Mouse (Mus musculus) naive thymus-derived CD4-positive, alpha-beta T cell, adult 2 months (primary cell): Measurements from ENCODE around the gene Tph2.

ENCODE experiments used
- DNase-seq: peaks from one replicate; pipeline ENCODE4 v3.0.0-alpha.2; 2011; ENCODE audit warnings: low read depth

The Tph2 gene

GRCm38 (mm10) chr10:115137016-115137415 lies 47.8 kb downstream of the Tph2 start:
- no peak for DNase-seq

GRCm38 (mm10) chr10:115127907-115128306 lies 56.9 kb downstream of the Tph2 start:
- no peak for DNase-seq

- no peak for DNase-seq
These were observed 59.3 kb downstream of the Tph2 start for GRCm38 (mm10) chr10:115125550-115125949.

- no peak for DNase-seq
These were observed 59.8 kb downstream of the Tph2 start for GRCm38 (mm10) chr10:115125027-115125426.

GRCm38 (mm10) chr10:115107666-115108540 lies 76.9 kb downstream of the Tph2 start:
- DNase-seq: no peak

GRCm38 (mm10) chr10:115104175-115104574 lies 80.6 kb downstream of the Tph2 start:
- DNase-seq: no peak

GRCm38 (mm10) chr10:115099890-115100580 lies 84.8 kb downstream of the Tph2 start:
- no peak for DNase-seq

- no peak for DNase-seq
These were observed 87.7 kb downstream of the Tph2 start for GRCm38 (mm10) chr10:115097163-115097562.

- no peak for DNase-seq
These were observed 88.6 kb downstream of the Tph2 start for GRCm38 (mm10) chr10:115096191-115096590.

- DNase-seq: no peak
These were observed 106.6 kb downstream of the Tph2 start for GRCm38 (mm10) chr10:115078232-115078631.

GRCm38 (mm10) chr10:115069123-115069911 lies 115.5 kb downstream of the Tph2 start:
- no peak for DNase-seq

- DNase-seq: no peak
These were observed 120.9 kb downstream of the Tph2 start for GRCm38 (mm10) chr10:115063936-115064335.

GRCm38 (mm10) chr10:115061498-115061897 lies 123.3 kb downstream of the Tph2 start:
- DNase-seq: no peak

- no peak for DNase-seq
These were observed 124.1 kb downstream of the Tph2 start for GRCm38 (mm10) chr10:115060759-115061158.

GRCm38 (mm10) chr10:115051602-115052001 lies 133.2 kb downstream of the Tph2 start:
- no peak for DNase-seq

- no peak for DNase-seq
These were observed 134.1 kb downstream of the Tph2 start for GRCm38 (mm10) chr10:115050674-115051073.

- no peak for DNase-seq
These were observed 134.6 kb downstream of the Tph2 start for GRCm38 (mm10) chr10:115050178-115050577.

- no peak for DNase-seq
These were observed 136.3 kb downstream of the Tph2 start for GRCm38 (mm10) chr10:115048565-115048964.

- DNase-seq: no peak
These were observed 149.1 kb downstream of the Tph2 start for GRCm38 (mm10) chr10:115035748-115036147.
